Mouse (Mus musculus) left cerebral cortex, postnatal 14 days (tissue): Measurements from ENCODE around the gene 4933430I17Rik. TPM values are rescaled to one million over a fixed set of nuclear protein-coding genes. Genes with fewer than 3 reads are reported as not detected.
A peak's percentile ranks its signal among the peaks of the same experiment; 100 is the strongest.

ENCODE experiments used
- DNase-seq, 2 experiments: peaks; one replicate each; pipeline ENCODE4 v3.0.0; 2021 to 2022; ENCODE audit warnings: low spot score in 2 of 2, mixed read lengths in 1 of 2
- intact Hi-C: fragments of 180-260 bp; cut with DNase I; formaldehyde crosslinking; loops from one replicate; pipeline ENCODE4 v1.15.1; 2025
- total RNA-seq, 2 experiments: library from RNA; stranded (reverse); gene quantifications; 2 replicates each; pipeline ENCODE4 v1.2.3; 2021

Gene 4933430I17Rik
- total RNA-seq, 2 experiments from 2014 or later, result 0.33 to 0.61 TPM

DNA sequence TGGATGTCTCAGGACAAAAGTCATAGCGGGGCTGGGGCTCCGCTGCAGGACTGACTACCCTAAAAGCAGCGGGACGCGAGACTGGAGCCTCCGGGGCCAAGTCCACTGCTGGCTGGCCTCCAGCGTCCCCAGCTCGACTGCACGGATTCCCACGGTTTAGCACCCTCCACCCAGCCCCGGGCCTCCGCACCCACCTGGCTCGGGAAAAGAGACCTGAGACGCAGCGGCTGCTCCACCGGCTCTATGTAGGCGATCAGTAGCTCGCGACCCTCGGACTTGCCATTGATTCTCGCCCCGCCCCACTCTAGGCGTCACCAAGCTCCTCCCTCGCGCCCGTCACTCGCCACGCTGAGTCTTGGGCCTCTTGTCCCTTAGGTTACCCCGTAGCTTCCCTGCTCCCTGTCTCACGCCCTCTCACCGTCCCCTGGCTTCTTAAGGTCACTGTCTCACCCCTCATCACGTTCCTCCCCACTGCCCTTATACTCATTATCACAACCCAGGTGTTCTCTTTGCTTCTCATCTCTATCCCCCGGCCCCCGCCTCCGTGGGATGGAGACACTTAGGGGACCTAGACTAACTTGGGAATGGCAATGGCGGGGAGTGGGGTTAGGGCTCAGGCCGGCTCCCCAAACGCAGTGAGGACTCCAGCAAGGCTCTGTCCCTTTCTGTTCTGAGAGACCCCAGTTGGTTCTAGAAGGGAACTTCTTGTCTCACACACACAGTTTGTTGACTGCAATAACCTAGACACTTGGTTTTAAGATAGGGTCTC is 23.0 kb upstream of the 4933430I17Rik start:
- DNase-seq, result peak; percentile 80 to 88
- intact Hi-C loops, result loop anchor here (5.0 kb wide), 1 partner anchor 45 kb away; no protein-coding TSS in a partner anchor

DNA sequence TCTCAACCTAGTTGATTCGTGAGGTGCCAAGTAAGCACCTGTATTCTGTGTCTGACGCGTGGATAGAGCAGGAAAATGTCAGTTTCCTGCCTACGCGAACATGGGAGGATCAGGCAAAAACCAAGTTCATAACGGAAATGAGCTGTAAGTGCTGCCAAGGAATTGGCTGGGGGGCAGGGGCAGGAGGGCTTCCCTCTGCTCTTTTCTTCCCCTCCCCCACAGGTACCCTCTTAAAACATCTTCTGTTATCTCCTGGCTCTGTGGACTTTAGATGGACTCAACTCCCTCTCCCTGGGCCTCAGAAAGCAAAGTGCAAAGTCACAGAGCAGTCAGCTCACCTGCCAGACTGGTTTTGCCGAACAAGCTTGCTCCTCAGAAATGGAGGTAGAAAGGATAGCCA is 22.2 kb upstream of the 4933430I17Rik start:
- no peak for DNase-seq
- intact Hi-C loops, result loop anchor here (5.0 kb wide), 1 partner anchor 46 kb away; no protein-coding TSS in a partner anchor

- intact Hi-C loops, result loop anchor here (5.0 kb wide), 1 partner anchor 46 kb away; no protein-coding TSS in a partner anchor
- DNase-seq, result no peak
Measured at GRCm38 (mm10) chr4:62503374-62503970, 21.7 kb upstream of the 4933430I17Rik start, which contains the start of gene Hdhd3. Gene Hdhd3 (minus strand): TSS chr4:62503467.

DNA sequence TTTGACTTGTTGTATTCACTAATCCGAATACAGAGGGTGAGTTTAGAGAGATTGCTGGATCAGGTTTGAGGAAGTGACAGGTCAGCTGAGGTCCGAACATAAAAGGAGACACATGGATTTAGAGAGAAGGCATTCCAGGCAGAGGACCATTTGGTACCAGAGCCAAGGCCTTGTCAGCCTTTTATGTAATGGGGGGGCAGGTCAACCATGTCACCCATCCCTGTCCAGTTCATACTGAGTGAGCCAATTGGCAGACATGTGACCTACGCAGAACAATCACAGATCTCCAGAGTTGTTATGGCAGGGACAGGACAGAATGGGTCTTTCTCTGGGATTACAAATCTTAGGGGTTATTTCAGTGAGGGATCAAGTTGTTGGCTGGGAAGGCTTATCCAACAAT is 19.2 kb upstream of the 4933430I17Rik start:
- no peak for DNase-seq
- intact Hi-C loops, result no loop called here

- intact Hi-C loops, result no loop called here
- no peak for DNase-seq
Measured at GRCm38 (mm10) chr4:62506798-62507197, 18.4 kb upstream of the 4933430I17Rik start.

- intact Hi-C loops, result no loop called here
- no peak for DNase-seq
Measured at GRCm38 (mm10) chr4:62508839-62509238, 16.3 kb upstream of the 4933430I17Rik start.

- intact Hi-C loops, result no loop called here
- DNase-seq, result no peak
Measured at GRCm38 (mm10) chr4:62509946-62510345, 15.2 kb upstream of the 4933430I17Rik start.

- DNase-seq, result no peak
- intact Hi-C loops, result no loop called here
Measured at GRCm38 (mm10) chr4:62513998-62514506, 11.1 kb upstream of the 4933430I17Rik start.

- intact Hi-C loops, result no loop called here
- no peak for DNase-seq
Measured at GRCm38 (mm10) chr4:62514995-62515394, 10.2 kb upstream of the 4933430I17Rik start.

- intact Hi-C loops, result no loop called here
- no peak for DNase-seq
Measured at GRCm38 (mm10) chr4:62515490-62515889, 9.7 kb upstream of the 4933430I17Rik start.

- intact Hi-C loops, result no loop called here
- DNase-seq, result no peak
Measured at GRCm38 (mm10) chr4:62516079-62516478, 9.1 kb upstream of the 4933430I17Rik start.

DNA sequence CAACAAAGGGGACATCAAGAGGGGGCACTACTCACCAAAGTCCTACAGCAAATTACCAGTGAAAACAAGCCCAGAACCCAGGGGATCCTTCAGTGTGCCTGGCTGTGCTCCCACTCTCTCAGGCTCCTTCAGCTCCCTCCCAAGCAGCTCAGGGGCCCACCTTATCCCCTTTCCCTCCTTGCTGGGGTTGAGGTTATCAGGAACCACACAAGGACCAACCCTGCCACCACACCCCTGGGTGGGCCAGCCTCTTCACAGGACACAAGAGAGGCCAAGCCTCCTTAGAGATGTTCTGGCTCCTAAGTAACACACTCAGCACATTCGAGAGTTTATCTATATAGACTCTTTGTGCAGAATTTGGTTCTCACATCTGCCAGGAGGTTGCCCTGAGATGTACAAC is 8.6 kb upstream of the 4933430I17Rik start:
- DNase-seq, result no peak
- intact Hi-C loops, result no loop called here

DNA sequence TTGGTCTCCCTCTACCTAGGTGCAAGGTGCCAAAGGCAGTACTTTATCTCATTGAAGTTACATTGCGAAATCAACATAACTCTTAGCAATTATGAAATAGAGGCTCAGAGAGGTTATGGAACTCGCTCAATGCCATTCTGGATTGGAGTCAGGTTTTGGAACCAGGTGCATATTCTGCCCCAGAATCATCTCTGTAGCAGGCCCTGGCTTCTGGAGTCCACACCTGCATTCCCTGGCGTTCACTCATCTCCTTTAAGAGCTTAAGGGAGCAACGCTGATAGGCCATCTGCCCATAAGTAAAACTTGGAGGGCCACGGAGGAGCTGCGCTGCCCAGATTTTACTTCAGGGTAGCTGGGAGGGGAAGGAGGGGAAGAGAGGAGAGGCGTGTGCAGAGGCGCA is 8.1 kb upstream of the 4933430I17Rik start:
- intact Hi-C loops, result no loop called here
- DNase-seq, result no peak

DNA sequence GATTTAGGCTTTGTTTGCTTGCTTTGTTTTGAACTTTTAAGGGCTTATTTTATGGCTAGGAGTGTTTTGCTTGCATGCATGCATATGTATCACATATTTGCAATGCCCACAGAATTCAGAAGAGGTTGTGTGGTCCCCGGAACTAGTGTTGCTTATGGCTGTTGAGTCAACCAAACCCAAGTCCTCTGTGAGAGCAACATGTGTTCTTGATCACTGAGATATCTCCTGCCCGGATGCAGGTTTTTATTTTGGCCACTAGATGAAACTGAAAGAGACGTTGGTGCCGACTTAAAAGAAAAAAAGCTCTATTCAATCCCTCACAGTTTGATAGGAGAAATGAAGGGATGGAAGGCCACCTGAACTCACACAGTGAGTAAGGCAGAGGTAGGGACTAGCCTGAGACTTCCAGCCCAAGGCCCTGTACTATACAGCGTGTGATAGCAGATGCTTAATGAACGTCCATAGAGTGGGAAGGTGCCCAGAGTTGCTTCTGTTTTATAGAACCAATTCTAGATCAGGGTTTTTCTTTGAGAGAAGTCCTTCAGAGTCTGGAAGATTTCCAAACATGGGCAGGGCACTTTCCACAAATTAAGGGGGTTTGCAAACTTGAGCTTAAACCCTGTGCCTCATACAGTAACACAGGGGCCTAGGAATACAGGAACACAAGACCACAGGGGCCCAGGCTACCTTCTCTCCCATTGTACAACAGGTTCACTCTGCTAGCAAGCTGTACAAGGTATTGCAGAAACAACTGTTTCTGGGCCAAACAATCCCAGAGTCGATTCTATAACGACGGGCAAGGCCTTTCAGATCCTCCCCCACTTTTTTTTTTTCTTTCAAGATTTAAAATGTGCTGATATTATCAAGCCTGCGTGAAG is 7.4 kb upstream of the 4933430I17Rik start:
- intact Hi-C loops, result no loop called here
- DNase-seq, result no peak

DNA sequence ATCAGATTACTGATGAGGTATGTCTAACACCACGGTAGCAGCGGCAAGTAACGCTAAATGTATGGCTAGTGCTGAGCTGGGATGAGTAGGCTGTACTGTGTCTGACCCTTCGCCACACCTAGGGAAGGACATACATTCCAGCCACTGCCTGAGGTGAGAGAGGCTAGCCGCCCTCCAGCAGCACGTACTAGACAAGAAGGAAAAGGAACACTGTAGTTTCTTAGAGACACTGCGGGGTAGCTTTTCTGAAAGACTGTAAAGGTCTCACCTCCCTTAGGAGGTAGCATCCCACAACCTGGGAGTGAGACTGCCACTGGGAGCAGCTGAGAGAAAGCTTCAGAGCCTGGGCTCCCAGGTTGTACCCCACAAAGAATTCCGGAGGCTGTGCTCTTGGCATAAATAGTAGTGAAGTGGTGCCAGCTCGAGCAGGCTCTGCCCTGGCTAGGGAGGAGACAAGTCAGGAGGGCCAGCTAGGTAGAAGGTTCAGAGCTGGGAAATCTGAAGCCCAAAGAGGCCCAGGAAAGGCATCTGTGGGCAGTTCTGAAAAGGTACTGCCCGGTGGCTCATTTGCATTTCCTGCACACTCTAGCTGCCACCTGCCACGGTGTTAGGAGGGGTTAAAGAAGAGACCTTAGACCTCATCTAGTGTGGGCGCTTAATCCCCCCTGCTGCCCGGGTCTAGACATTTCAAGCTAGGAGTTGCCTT is 6.6 kb upstream of the 4933430I17Rik start:
- intact Hi-C loops, result no loop called here
- no peak for DNase-seq

DNA sequence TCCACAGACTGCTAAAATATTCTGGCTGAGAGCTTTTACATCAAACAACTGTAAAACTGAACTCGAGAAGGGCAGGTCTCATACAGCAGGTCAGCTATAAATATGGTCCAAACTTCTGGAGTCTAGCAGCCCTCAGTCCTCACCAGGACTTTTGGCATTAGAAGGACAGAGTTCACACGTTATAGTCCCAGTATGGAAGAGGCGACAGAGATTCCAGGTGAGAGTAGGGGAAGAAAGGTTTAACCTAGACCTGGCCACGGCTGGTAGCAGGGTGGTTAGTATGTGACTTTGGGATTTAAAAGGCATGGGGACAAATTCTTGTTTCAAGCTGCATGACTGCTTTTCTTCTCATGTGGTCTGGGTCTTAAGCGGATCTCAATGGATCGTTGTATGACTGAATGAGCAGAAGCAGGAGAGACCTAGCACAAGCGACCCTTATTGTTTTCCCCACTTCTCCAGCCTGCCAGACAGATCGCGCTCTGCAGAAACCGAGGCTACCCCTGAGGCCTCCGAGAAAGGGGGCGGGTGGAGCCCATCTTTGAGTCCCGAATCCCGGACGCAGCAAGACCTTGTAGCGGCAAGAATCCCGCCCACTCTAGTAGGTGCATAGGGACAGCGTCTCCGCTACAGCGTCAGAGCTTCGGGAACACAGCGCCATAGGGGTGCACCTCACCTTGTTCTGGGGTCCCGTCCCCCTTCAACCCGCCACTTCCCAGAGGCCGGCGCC is 5.9 kb upstream of the 4933430I17Rik start:
- peak in 1 of 2 experiments; percentile 39 for DNase-seq
- intact Hi-C loops, result no loop called here

DNA sequence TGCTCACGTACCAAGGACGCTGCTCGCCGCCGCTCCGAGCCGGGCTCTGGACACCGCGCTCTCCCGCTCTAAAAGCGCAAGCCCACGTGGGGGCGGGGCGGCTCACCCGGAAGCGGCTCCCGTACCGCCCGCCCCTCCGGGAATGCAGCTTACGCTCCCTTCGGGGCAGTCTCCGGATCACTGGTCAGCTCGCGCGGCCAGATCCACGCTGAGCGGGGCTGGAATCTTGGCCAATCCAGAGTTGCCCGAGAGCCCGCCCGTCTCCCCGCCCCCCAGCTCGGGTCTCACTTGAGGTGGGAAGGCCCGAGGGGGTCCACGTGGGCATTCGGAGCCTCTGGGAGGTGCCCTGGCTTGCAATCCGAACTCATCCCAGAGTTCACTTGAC is 5.3 kb upstream of the 4933430I17Rik start, which contains the start of gene Alad:
Gene Alad, minus strand, starts transcription at position 70 of the 385 bp plus-strand sequence.
- intact Hi-C loops, result no loop called here
- peak; percentile 50 to 77 for DNase-seq

GRCm38 (mm10) chr4:62520892-62521400 is 4.2 kb upstream of the 4933430I17Rik start:
- intact Hi-C loops, result no loop called here
- no peak for DNase-seq
